ENCODE assay signal across 19 mouse cellular contexts in genomic region chr6:121600927-121601326, GRCm38 (mm10). TPM values are rescaled to one million over a fixed set of nuclear protein-coding genes. Genes with fewer than 3 reads are reported as not detected.
"Had no signal": no experiment of that assay in that cellular context is flagged by ENCODE, and none has a peak within 500 bp of the region (broad histone marks: within the 10 kb centered on the region; RNA-seq: fewer than 3 reads in every experiment).

No protein-coding gene starts in this region.

- H3K9ac ChIP-seq: lung, embryonic 14.5 days; midbrain, embryonic 12.5 days; neural tube, embryonic 13.5 days; neural tube, embryonic 15.5 days had no signal

- ATAC-seq: midbrain, embryonic 16.5 days had no signal

- H3K27ac ChIP-seq: midbrain, embryonic 10.5 days; midbrain, embryonic 12.5 days; neural tube, embryonic 13.5 days; neural tube, embryonic 15.5 days had no signal

- DNase-seq: lung, embryonic 14.5 days; lung, postnatal 10 days; lung, postnatal 4 days; midbrain, embryonic 14.5 days; retina, postnatal 1 day; right cerebral cortex, adult 18-20 months; right cerebral cortex, postnatal 25 days; right cerebral cortex, postnatal 4 days; spleen, adult 18-20 months; thymus, adult 18-20 months; thymus, postnatal 14 days; thymus, postnatal 36 days had no signal

- H3K4me2 ChIP-seq: lung, embryonic 14.5 days; midbrain, embryonic 12.5 days; neural tube, embryonic 13.5 days; neural tube, embryonic 15.5 days had no signal

- H3K27me3 ChIP-seq: midbrain, embryonic 12.5 days; neural tube, embryonic 13.5 days; neural tube, embryonic 15.5 days had no signal

- H3K4me3 ChIP-seq: midbrain, embryonic 10.5 days; midbrain, embryonic 12.5 days; myocyte; neural tube, embryonic 13.5 days; neural tube, embryonic 15.5 days had no signal

- H3K9me3 ChIP-seq: midbrain, embryonic 10.5 days; midbrain, embryonic 12.5 days; neural tube, embryonic 13.5 days; neural tube, embryonic 15.5 days had no signal

- H3K4me1 ChIP-seq: midbrain, embryonic 10.5 days; midbrain, embryonic 12.5 days; neural tube, embryonic 13.5 days; neural tube, embryonic 15.5 days had no signal

- H3K36me3 ChIP-seq: midbrain, embryonic 10.5 days; midbrain, embryonic 12.5 days; neural tube, embryonic 13.5 days; neural tube, embryonic 15.5 days had no signal

RNA-seq across cellular contexts. Expression of gene A2m, which starts 34.2 kb away (rescaled TPM):
- polyA plus RNA-seq: myocyte; small intestine, adult 2 months had no signal
